Mouse (Mus musculus) lung, postnatal 14 days (tissue): ENCODE data around the gene Aagab.

ENCODE experiments used
- DNase-seq: peaks from one replicate; pipeline ENCODE4 v3.0.0; 2021

The Aagab gene

GRCm38 (mm10) chr9:63608006-63608405, 5.5 kb downstream of the Aagab start:
- no peak for DNase-seq

GRCm38 (mm10) chr9:63609246-63609645, 6.8 kb downstream of the Aagab start:
- DNase-seq = no peak

- no peak for DNase-seq
These were observed 7.3 kb downstream of the Aagab start for GRCm38 (mm10) chr9:63609776-63610175.

- no peak for DNase-seq
These were observed 7.8 kb downstream of the Aagab start for GRCm38 (mm10) chr9:63610231-63610630.

GRCm38 (mm10) chr9:63610841-63611366, 8.4 kb downstream of the Aagab start:
- peak; percentile 37 for DNase-seq

GRCm38 (mm10) chr9:63611967-63612366, 9.5 kb downstream of the Aagab start:
- DNase-seq = no peak

- no peak for DNase-seq
These were observed 10.4 kb downstream of the Aagab start for GRCm38 (mm10) chr9:63612565-63613515.

- no peak for DNase-seq
These were observed 11.1 kb downstream of the Aagab start for GRCm38 (mm10) chr9:63613569-63613968.

GRCm38 (mm10) chr9:63614018-63614985, 11.8 kb downstream of the Aagab start:
- no peak for DNase-seq

- no peak for DNase-seq
These were observed 15.5 kb downstream of the Aagab start for GRCm38 (mm10) chr9:63617967-63618366.

GRCm38 (mm10) chr9:63623895-63624569, 21.6 kb downstream of the Aagab start:
- DNase-seq = no peak

GRCm38 (mm10) chr9:63625090-63625756, 22.8 kb downstream of the Aagab start:
- no peak for DNase-seq

- no peak for DNase-seq
These were observed 29.6 kb downstream of the Aagab start for GRCm38 (mm10) chr9:63632045-63632444.

- DNase-seq = peak; percentile 24
These were observed 30.5 kb downstream of the Aagab start for GRCm38 (mm10) chr9:63632924-63633323.

GRCm38 (mm10) chr9:63633334-63633733, 30.9 kb downstream of the Aagab start:
- DNase-seq = no peak

GRCm38 (mm10) chr9:63636113-63636512, 33.7 kb downstream of the Aagab start:
- no peak for DNase-seq

GRCm38 (mm10) chr9:63641983-63642646, 39.7 kb downstream of the Aagab start:
- no peak for DNase-seq

GRCm38 (mm10) chr9:63644011-63644410, 41.6 kb downstream of the Aagab start:
- DNase-seq = no peak

GRCm38 (mm10) chr9:63645084-63645483, 42.6 kb downstream of the Aagab start:
- DNase-seq = no peak

- DNase-seq = no peak
These were observed 45.4 kb downstream of the Aagab start for GRCm38 (mm10) chr9:63647581-63648519.
